Mouse (Mus musculus) hindbrain, embryonic 14.5 days (tissue): ENCODE results near the gene Brca2. TPM values are rescaled to one million over a fixed set of nuclear protein-coding genes. Genes with fewer than 3 reads are reported as not detected.

Experiments used
- ATAC-seq: fragments of 200-750 bp; cut with Nextera tagmentation; 2 replicates; pipeline ENCODE4 v1.8.0; 2017; ENCODE audit warnings: moderate number of reproducible peaks, mild to moderate bottlenecking, moderate TSS enrichment, moderate library complexity; ENCODE audit not compliant: low FRiP score
- DNase-seq: peaks from one replicate; pipeline ENCODE4 v3.0.0-alpha.2; 2015; ENCODE audit warnings: low spot score
- H3K27ac ChIP-seq: fragments of 300-500 bp; sonication (generic); 2 replicates; pipeline ENCODE4 v1.5.1; 2014; ENCODE audit warnings: mild to moderate bottlenecking, moderate library complexity
- H3K27me3 ChIP-seq: fragments of 300-500 bp; sonication (generic); 2 replicates; pipeline ENCODE4 v1.6.1; 2014; ENCODE audit warnings: mild to moderate bottlenecking, low read length, mixed read lengths; ENCODE audit not compliant: control insufficient read depth, insufficient read depth
- H3K36me3 ChIP-seq: fragments of 300-500 bp; sonication (generic); replicated peaks from 2 replicates; pipeline ENCODE4 v1.6.1; 2014; ENCODE audit not compliant: control insufficient read depth, insufficient read depth
- H3K4me1 ChIP-seq: fragments of 300-500 bp; sonication (generic); replicated peaks from 2 replicates; pipeline ENCODE4 v1.6.1; 2014; ENCODE audit warnings: antibody characterized with exemption, low read length, mixed read lengths; ENCODE audit not compliant: control insufficient read depth, insufficient read depth
- H3K4me2 ChIP-seq: fragments of 300-500 bp; sonication (generic); replicated peaks from 2 replicates; pipeline ENCODE4 v1.6.1; 2014; ENCODE audit warnings: mild to moderate bottlenecking, moderate library complexity
- H3K4me3 ChIP-seq: fragments of 300-500 bp; sonication (generic); replicated peaks from 2 replicates; pipeline ENCODE4 v1.5.1; 2014; ENCODE audit warnings: mild to moderate bottlenecking, low read length
- H3K9ac ChIP-seq: fragments of 300-500 bp; sonication (generic); 2 replicates; pipeline ENCODE4 v1.6.1; 2014
- H3K9me3 ChIP-seq: fragments of 300-500 bp; sonication (generic); 2 replicates; pipeline ENCODE4 v1.6.1; 2016; ENCODE audit warnings: low read length; ENCODE audit not compliant: control insufficient read depth
- WGBS: fragments of 180-500 bp; shearing (Covaris S2); extraction: QIAGEN DNeasy Blood & Tissue Kit; methylation state at CpG from one replicate; pipeline ENCODE4 v1.1.7; 2014; 5-methylcytosine and 5-hydroxymethylcytosine counted together
- polyA plus RNA-seq: library from polyadenylated mRNA; unstranded; fragments of >200 nt; fragmentation: Nextera tagmentation; extraction: Ambion mirVana; gene quantifications from 2 replicates; pipeline ENCODE4 v1.2.1, GENCODE M21; 2014

Gene Brca2
- polyA plus RNA-seq, 1 experiment from 2014 or later, result 10.9 TPM

DNA sequence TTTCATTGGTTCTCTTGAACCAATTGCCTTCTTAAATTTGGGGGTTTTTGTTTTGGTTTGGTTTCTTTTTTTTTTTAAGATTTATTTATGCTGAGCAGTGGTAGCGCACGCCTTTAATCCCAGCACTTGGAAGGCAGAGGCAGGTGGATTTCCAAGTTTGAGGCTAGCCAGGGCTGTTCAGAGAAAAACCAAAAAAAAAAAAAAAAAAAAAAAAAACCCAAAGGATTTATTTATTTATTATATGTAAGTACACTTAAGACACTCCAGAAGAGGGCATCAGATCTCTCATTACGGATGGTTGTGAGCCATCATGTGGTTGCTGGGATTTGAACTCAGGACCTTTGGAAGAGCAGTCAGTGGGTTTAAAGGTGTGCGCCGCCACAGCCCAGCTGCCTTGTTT is 38.4 kb downstream of the Brca2 start:
- H3K27me3 ChIP-seq, result no peaks in the 10 kb centered on the region
- no peaks in the 10 kb centered on the region for H3K9me3 ChIP-seq
- no peak overlapping the region for H3K27ac ChIP-seq
- DNase-seq (no peak), ATAC-seq (no peak)
- WGBS, result 97% methylated on average over 5 of the region's 5 CpGs
- peaks cover 27% of the 10 kb centered on the region; the same call in 1 of the 2 replicates for H3K36me3 ChIP-seq
- no peak overlapping the region for H3K4me3 ChIP-seq
- H3K4me1 ChIP-seq, result no peaks in the 10 kb centered on the region
- no peak overlapping the region for H3K4me2 ChIP-seq
- no peak overlapping the region for H3K9ac ChIP-seq

DNA sequence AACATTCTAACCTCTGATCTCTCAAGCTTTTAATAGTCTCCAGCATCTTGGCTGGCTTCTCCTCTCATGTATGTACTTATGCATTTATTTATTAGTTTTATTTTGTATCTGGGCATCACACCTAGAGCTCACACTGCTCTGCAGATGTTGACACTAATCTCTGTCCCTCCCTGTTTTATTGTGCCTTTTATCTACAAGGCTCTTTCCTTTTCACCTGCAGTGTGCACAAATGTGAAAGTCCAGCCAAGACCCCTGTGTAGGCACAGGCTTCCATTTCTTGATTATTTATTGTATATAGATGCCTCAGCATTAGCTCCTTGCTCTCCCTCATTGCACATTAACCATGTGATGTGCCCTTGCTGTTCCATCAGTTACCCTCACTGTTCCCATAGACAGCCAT is 38.9 kb downstream of the Brca2 start:
- Histone ChIP-seq H3K27me3 (no peaks in the 10 kb centered on the region), H3K9ac (no peak overlapping the region), H3K36me3 (peaks cover 29% of the 10 kb centered on the region; the same call in 1 of the 2 replicates), H3K4me2 (no peak overlapping the region), H3K4me3 (no peak overlapping the region), H3K9me3 (no peaks in the 10 kb centered on the region), H3K4me1 (no peaks in the 10 kb centered on the region), H3K27ac (no peak overlapping the region)
- ATAC-seq (no peak), DNase-seq (no peak)

DNA sequence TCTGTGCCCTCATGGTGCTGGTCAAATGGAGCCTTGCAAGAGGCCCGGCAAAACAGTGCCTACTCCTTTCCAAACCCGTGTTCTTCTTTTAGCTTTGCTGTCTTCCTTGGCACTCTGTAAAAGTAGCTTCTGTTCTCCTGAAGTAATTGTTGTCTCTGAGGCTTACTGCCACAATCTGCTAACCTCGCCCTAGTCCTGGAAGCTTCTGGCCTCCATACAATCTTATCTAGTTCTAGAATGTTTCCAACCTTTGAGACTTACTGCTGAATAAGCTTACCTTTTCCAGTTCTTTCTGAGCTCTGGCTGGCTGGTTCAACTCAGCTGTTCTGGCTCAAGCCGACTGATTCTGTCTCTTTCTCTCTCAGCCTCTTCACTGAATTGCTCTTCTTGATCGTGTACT is 39.4 kb downstream of the Brca2 start:
- H3K4me2 ChIP-seq, result no peak overlapping the region
- ATAC-seq (no peak), DNase-seq (no peak)
- peaks cover 33% of the 10 kb centered on the region; the same call in 1 of the 2 replicates for H3K36me3 ChIP-seq
- no peak overlapping the region for H3K27ac ChIP-seq
- no peaks in the 10 kb centered on the region for H3K4me1 ChIP-seq
- H3K27me3 ChIP-seq, result no peaks in the 10 kb centered on the region
- no peak overlapping the region for H3K9ac ChIP-seq
- 96% methylated on average over 5 of the region's 5 CpGs for WGBS
- H3K9me3 ChIP-seq, result no peaks in the 10 kb centered on the region
- no peak overlapping the region for H3K4me3 ChIP-seq

DNA sequence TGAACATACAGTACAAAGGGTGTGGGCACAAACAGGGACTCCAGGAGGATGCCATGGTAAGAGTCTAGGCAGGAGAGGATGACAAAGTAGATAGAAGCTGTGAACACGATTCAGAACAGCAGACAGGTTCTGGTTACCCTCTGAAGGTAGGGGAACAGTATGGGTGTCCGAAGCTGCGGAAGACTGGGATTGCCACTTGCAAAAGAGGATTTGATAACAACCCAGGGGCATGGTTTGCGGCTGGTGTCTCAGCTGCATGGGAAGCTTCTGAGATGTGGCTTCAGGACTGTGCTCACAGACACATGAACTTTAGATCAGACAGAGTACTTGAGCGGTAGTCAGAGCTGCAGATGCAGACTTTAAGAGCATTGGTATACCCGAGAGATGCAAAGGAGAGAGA is 42.0 kb downstream of the Brca2 start:
- ATAC-seq (no peak), DNase-seq (no peak)
- 95% methylated on average over 6 of the region's 6 CpGs for WGBS
- Histone ChIP-seq H3K27ac (no peak overlapping the region), H3K4me3 (no peak overlapping the region), H3K9ac (no peak overlapping the region), H3K36me3 (peaks cover 41% of the 10 kb centered on the region), H3K4me1 (no peaks in the 10 kb centered on the region), H3K4me2 (no peak overlapping the region), H3K9me3 (no peaks in the 10 kb centered on the region), H3K27me3 (no peaks in the 10 kb centered on the region)

DNA sequence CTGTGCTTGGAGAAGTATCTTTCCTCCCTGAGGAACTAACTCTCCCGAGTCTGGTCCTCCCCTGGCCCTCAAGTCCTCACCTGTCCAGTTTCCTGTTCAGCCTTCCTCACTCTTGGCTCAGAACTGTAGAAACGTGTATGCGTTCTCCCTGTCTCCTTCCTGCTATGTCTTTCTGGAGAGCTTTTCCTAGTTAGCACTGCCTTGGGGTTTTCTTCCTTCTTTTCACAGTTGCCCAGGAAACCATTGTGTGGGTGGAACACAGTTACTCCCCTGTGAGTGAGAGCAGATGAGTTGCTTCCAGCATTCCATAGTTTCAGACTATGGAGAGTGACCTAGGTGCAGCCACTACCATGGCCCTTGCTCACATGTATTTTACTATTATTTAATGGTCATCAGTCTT is 43.8 kb downstream of the Brca2 start:
- Histone ChIP-seq H3K4me1 (no peaks in the 10 kb centered on the region), H3K4me2 (no peak overlapping the region), H3K9me3 (no peaks in the 10 kb centered on the region), H3K4me3 (no peak overlapping the region), H3K27ac (no peak overlapping the region), H3K27me3 (no peaks in the 10 kb centered on the region), H3K36me3 (peaks cover 36% of the 10 kb centered on the region), H3K9ac (no peak overlapping the region)
- 49% methylated on average over 3 of the region's 3 CpGs for WGBS
- DNase-seq (no peak), ATAC-seq (no peak)

DNA sequence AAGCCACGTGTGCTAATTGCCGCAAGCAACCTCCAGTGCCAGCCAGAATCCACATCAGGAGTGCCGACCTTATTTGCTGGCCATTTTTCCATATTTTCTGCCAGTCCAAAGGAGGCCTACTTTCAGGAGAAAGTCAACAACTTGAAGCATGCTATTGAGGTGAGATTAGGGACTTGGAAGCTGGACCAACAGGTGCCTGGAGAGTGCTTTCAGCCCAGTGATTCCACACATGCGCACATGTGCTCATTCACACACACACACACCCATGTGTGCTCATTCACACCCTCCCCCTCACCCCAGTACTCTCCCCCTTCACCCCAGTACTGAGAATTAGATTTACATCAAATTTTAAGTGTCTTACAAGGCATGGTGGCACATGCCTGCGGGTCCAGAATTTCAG is 44.5 kb downstream of the Brca2 start:
- Histone ChIP-seq H3K9me3 (no peaks in the 10 kb centered on the region), H3K36me3 (peaks cover 38% of the 10 kb centered on the region)
- 96% methylated on average over 5 of the region's 5 CpGs for WGBS

DNA sequence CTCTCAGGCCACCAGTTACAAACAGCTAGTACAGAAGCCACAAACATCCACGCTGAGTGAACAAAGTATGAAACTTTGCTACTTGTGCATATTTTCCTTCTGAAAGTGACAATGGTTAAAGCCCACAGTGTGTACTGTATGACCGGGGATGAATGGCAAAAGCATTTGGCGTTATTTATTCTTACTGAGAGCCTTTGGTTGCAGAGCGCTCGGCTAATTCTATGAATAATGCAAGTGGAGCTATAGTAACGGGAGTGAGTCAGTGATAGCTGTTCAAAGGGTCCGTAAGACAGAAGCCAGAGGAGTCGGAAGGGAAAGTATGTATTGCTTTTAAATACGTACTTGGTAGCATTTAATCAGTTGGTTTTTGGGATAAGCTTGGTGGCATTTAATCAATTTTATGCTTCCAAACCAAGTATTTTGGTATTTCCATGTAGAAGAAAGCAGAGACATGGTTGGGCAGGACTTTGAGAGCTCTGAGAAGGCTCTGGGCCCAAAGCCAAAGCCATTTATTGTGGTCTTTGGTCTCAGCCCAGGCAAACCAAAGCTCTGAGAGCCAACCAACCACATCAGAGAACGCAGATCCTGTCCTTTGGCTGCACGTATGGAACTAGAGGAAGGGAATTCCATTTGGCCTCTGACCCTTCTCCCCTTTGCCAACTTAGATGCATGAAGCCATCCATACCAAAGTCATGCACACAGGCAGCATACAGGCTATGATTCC is 48.2 kb downstream of the Brca2 start:
- Histone ChIP-seq H3K27ac (no peak overlapping the region), H3K4me1 (no peaks in the 10 kb centered on the region), H3K9ac (no peak overlapping the region), H3K27me3 (no peaks in the 10 kb centered on the region), H3K36me3 (peaks cover 64% of the 10 kb centered on the region), H3K4me2 (no peak overlapping the region), H3K4me3 (no peak overlapping the region), H3K9me3 (no peaks in the 10 kb centered on the region)
- DNase-seq (peak; percentile 50), ATAC-seq (no peak; the same call in 1 of the 2 replicates)
- WGBS, result 76% methylated on average over 11 of the region's 11 CpGs

More for the DNA sequence above, 44.5 kb downstream of the Brca2 start:
- no peak overlapping the region for H3K4me3 ChIP-seq
- DNase-seq, result no peak
- H3K9ac ChIP-seq, result no peak overlapping the region
- H3K4me2 ChIP-seq, result no peak overlapping the region
- ATAC-seq, result no peak
- no peaks in the 10 kb centered on the region for H3K27me3 ChIP-seq
- H3K4me1 ChIP-seq, result no peaks in the 10 kb centered on the region
- no peak overlapping the region for H3K27ac ChIP-seq

DNA sequence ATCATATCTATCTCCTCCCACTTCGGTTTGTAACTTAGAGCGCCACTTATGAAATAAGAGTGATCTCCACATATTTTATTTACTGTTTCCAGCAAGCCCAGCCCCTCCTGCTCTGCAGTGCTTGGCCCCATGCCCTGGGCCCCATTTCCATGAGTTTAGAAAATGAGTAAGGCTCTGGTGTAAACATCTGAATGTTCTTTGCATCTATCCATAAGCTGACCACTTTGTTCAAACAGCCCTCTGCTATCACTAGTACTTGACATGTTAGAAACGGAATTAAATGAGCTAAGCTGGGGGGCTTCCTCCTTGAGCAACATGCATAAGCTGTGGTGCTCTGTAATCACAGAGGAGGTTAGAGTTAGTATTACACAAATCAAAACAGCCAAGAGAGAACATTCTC is 52.0 kb downstream of the Brca2 start:
- no peaks in the 10 kb centered on the region for H3K4me1 ChIP-seq
- H3K9ac ChIP-seq, result no peak overlapping the region
- ATAC-seq (no peak), DNase-seq (no peak)
- no peak overlapping the region for H3K4me3 ChIP-seq
- peaks cover 44% of the 10 kb centered on the region for H3K36me3 ChIP-seq
- no peak overlapping the region for H3K27ac ChIP-seq
- H3K27me3 ChIP-seq, result no peaks in the 10 kb centered on the region
- H3K4me2 ChIP-seq, result no peak overlapping the region
- no peaks in the 10 kb centered on the region for H3K9me3 ChIP-seq
- 98% methylated on average over 3 of the region's 3 CpGs for WGBS

DNA sequence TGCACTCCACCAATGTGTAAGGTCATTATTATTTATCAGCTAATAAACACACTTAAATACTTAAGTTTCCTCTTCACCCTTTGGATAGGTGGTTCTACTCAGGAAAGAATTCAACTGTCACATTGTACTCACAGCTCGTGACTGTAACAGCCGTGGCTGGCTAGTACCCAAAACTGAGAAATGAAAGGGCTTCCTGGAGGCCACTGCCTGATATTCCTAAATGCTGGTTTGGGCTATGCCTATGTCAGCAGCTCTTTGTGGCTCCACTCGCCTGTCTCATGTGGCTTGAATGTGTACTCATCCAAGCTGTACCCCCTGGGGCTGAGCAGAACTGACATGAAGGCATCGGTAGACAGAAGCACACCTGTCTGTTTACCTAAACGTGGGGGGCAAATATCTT is 52.5 kb downstream of the Brca2 start:
- H3K9me3 ChIP-seq, result no peaks in the 10 kb centered on the region
- H3K9ac ChIP-seq, result no peak overlapping the region
- peaks cover 42% of the 10 kb centered on the region for H3K36me3 ChIP-seq
- DNase-seq, result no peak
- H3K4me1 ChIP-seq, result no peaks in the 10 kb centered on the region
- ATAC-seq, result no peak
- no peaks in the 10 kb centered on the region for H3K27me3 ChIP-seq
- H3K4me2 ChIP-seq, result no peak overlapping the region
- no peak overlapping the region for H3K27ac ChIP-seq
- no peak overlapping the region for H3K4me3 ChIP-seq
- 83% methylated on average over 5 of the region's 5 CpGs for WGBS

DNA sequence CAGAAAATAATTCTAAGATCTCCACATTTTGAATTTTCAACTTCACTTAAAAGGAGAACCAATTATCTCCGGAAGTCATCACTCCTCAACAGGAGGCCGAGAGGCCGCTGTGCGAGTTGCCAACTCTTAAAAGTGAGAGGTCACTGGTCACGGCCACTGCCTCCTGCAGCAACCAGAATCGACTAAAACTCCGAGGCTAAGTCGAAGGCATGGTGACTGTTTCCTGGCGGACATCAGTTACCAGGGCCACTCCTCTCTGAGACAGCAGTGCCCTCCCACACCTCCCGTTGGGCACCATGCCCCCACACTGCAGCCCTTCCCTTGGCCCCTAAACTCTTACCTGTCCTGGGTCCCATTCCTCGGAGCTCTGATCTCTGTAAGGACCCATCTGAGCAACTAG is 54.4 kb downstream of the Brca2 start:
- no peak overlapping the region for H3K4me3 ChIP-seq
- H3K9ac ChIP-seq, result no peak overlapping the region
- 83% methylated on average over 11 of the region's 11 CpGs for WGBS
- H3K27ac ChIP-seq, result no peak overlapping the region
- H3K36me3 ChIP-seq, result peaks cover 34% of the 10 kb centered on the region
- no peaks in the 10 kb centered on the region for H3K4me1 ChIP-seq
- ATAC-seq (no peak), DNase-seq (no peak)
- no peaks in the 10 kb centered on the region for H3K9me3 ChIP-seq
- no peak overlapping the region for H3K4me2 ChIP-seq
- no peaks in the 10 kb centered on the region for H3K27me3 ChIP-seq
